Mouse (Mus musculus) megakaryocyte-erythroid progenitor cell, adult 5 weeks (primary cell): Measurements from ENCODE around the gene Gm17174. TPM values are rescaled to one million over a fixed set of nuclear protein-coding genes. Genes with fewer than 3 reads are reported as not detected.

Experiments
- polyA plus RNA-seq: library from polyadenylated mRNA; stranded (reverse); fragments of >175 nt; gene quantifications from 2 replicates; pipeline ENCODE4 v1.2.3, GENCODE M21; 2012

Gene Gm17174
- not detected in 2 replicates for polyA plus RNA-seq

GRCm38 (mm10) chr14:51592039-51592438 is at the start of gene Gm17174:
TSS of gene Gm17174 (minus strand) at chr14:51592139.

GRCm38 (mm10) chr14:51635566-51635965 is 43.6 kb upstream of the Gm17174 start, which contains the start of gene Gm4181:
TSS of gene Gm4181 (minus strand) at chr14:51635666.

GRCm38 (mm10) chr14:51611210-51611609 is 19.3 kb upstream of the Gm17174 start, which contains the start of gene Gm17078:
TSS of gene Gm17078 (minus strand) at chr14:51611310.

GRCm38 (mm10) chr14:51573963-51574362 is 18.0 kb downstream of the Gm17174 start, which contains the start of gene Gm17175:
TSS of gene Gm17175 (minus strand) at chr14:51574063.

GRCm38 (mm10) chr14:51552490-51552889 is 39.4 kb downstream of the Gm17174 start, which contains the start of gene Gm5622:
TSS of gene Gm5622 (plus strand) at chr14:51552790.

Other genes with a start within 250 kb of the Gm17174 start
- not detected in 2 replicates for gene Gm7247, start 230.4 kb downstream of the Gm17174 start, polyA plus RNA-seq
- gene Vmn2r88, start 181.3 kb downstream of the Gm17174 start, polyA plus RNA-seq, result not detected in 2 replicates
- gene Vmn2r89, start 140.3 kb downstream of the Gm17174 start, polyA plus RNA-seq, result not detected in 2 replicates
- not detected in 2 replicates for gene Gm5622, start 39.3 kb downstream of the Gm17174 start, polyA plus RNA-seq
- gene Gm17175, start 18.1 kb downstream of the Gm17174 start, polyA plus RNA-seq, result not detected in 2 replicates
- not detected in 2 replicates for gene Gm17078, start 19.2 kb upstream of the Gm17174 start, polyA plus RNA-seq
- not detected in 2 replicates for gene Gm4181, start 43.5 kb upstream of the Gm17174 start, polyA plus RNA-seq
- gene Gm17079, start 103.3 kb upstream of the Gm17174 start, polyA plus RNA-seq, result not detected in 2 replicates
- gene Gm5800, start 125.0 kb upstream of the Gm17174 start, polyA plus RNA-seq, result not detected in 2 replicates
- not detected in 2 replicates for gene Ang4, start 181.5 kb upstream of the Gm17174 start, polyA plus RNA-seq
- gene AY358078, start 207.9 kb upstream of the Gm17174 start, polyA plus RNA-seq, result not detected in 2 replicates